Mouse (Mus musculus) lung, adult 18-20 months (tissue): ENCODE measurements around the gene Rpp25l.

ENCODE experiments used
- DNase-seq, 2 experiments: peaks; one replicate each; pipeline ENCODE4 v3.0.0; 2022; ENCODE audit warnings: mixed read lengths in 2 of 2

The Rpp25l gene

GRCm38 (mm10) chr4:41665009-41665675 is 48.2 kb downstream of the Rpp25l start:
- DNase-seq, result no peak

- DNase-seq, result no peak
Measured at GRCm38 (mm10) chr4:41664533-41664932, 48.8 kb downstream of the Rpp25l start.

DNA sequence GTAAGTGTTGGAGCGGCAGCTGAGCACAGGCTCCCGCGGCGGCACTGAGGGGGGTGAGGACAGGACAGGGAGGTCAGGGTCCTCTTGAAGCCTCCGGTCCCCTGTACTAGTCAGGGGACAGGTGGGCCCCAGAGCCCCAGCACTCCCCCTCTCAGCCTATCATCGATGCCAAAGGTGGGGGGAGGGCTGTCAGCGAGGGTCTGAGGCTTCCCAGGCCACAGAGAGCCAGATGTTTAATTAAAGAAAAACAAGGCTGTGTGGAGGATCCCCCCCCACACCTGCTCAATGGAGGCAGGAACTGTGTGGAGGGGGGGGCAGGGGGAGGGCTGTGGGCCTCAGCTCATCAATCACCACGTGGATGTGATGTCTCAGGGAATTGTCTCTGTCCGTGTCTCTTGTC is 49.7 kb downstream of the Rpp25l start:
- no peak for DNase-seq

GRCm38 (mm10) chr4:41662723-41663122 is 50.6 kb downstream of the Rpp25l start:
- no peak for DNase-seq
